Comparison of ENCODE assay signal across 9 mouse cellular contexts in genomic region chr1:161712918-161713317, GRCm38 (mm10).
DNase-seq lines count a peak whose midpoint lies in the region; ATAC-seq and TF ChIP-seq lines count a peak whose summit lies in the region.
"Had no signal": no experiment of that assay in that cellular context is flagged by ENCODE, and none has a peak within 500 bp of the region (broad histone marks: within the 10 kb centered on the region; RNA-seq: fewer than 3 reads in every experiment).

No protein-coding gene starts in this region.

- peak; percentile 89 for DNase-seq in 416B (ENCODE audit: low read depth)
- peak; percentile 84 to 90 for DNase-seq in CD8-positive naive resting alpha-beta T cell, adult 2 months (ENCODE audit: low read depth in 2 of 2, low spot score in 2 of 2)
- peak; percentile 67 for DNase-seq in forebrain, postnatal 0 days
- peak; percentile 68 to 83 for DNase-seq in heart, postnatal 14 days
- peak; percentile 29 to 51 for DNase-seq in layer of hippocampus, adult 2 months (ENCODE audit: low spot score in 2 of 2)
- peak; percentile 76 for DNase-seq in lung, postnatal 25 days (ENCODE audit: low spot score)
- DNase-seq in splenic B cell, adult 2 months (ENCODE audit: low read depth, low spot score), result peak; percentile 77
- DNase-seq in midbrain, embryonic 11.5 days (ENCODE audit: low spot score, missing footprints), result no peak

- no peak overlapping the region for H3K27ac ChIP-seq in forebrain, postnatal 0 days (ENCODE audit: low read depth, low read length)
- no peak overlapping the region for H3K27ac ChIP-seq in layer of hippocampus, adult 2 months
- no peak overlapping the region for H3K27ac ChIP-seq in midbrain, embryonic 11.5 days (ENCODE audit: low read depth, low read length)
- H3K27ac ChIP-seq: liver, embryonic 15.5 days had no signal

- H3K4me3 ChIP-seq in forebrain, postnatal 0 days (ENCODE audit: low read depth, low read length), result no peak overlapping the region
- H3K4me3 ChIP-seq in layer of hippocampus, adult 2 months, result peak overlapping the region; percentile 15; the same call in 1 of the 2 replicates
- H3K4me3 ChIP-seq in midbrain, embryonic 11.5 days (ENCODE audit: low read depth, low read length), result no peak overlapping the region
- H3K4me3 ChIP-seq: liver, embryonic 15.5 days had no signal

- H3K9me3 ChIP-seq in forebrain, postnatal 0 days (ENCODE audit: low read length), result no peaks in the 10 kb centered on the region
- no peaks in the 10 kb centered on the region for H3K9me3 ChIP-seq in midbrain, embryonic 11.5 days (ENCODE audit: control insufficient read depth, low read length)
- H3K9me3 ChIP-seq: liver, embryonic 15.5 days had no signal

- ATAC-seq in forebrain, postnatal 0 days, result peak; percentile 55
- no peak for ATAC-seq in midbrain, embryonic 11.5 days (ENCODE audit: low FRiP score)

- intact Hi-C loops in heart, postnatal 14 days (cut with DNase I), result no loop called here

- H3K4me2 ChIP-seq in forebrain, postnatal 0 days (ENCODE audit: low read depth), result peak overlapping the region; percentile 6; the same call in 1 of the 2 replicates
- H3K4me2 ChIP-seq in midbrain, embryonic 11.5 days, result no peak overlapping the region
- H3K4me2 ChIP-seq: liver, embryonic 15.5 days had no signal

- 35% methylated on average over 10 of the region's 10 CpGs for WGBS in forebrain, postnatal 0 days
- WGBS in midbrain, embryonic 11.5 days, result 84% methylated on average over 10 of the region's 10 CpGs

- peak; percentile 38 for TF ChIP-seq CTCF in forebrain, postnatal 0 days (IDR thresholded peaks at IDR 0.05; ENCODE audit: low read depth)
- peak; percentile 69 for TF ChIP-seq CTCF in layer of hippocampus, adult 2 months (conservative IDR thresholded peaks at IDR 0.05)

- no peak overlapping the region for H3K9ac ChIP-seq in forebrain, postnatal 0 days
- H3K9ac ChIP-seq in midbrain, embryonic 11.5 days (ENCODE audit: low read length), result no peak overlapping the region
- H3K9ac ChIP-seq: liver, embryonic 15.5 days had no signal

- no peaks in the 10 kb centered on the region for H3K27me3 ChIP-seq in forebrain, postnatal 0 days (ENCODE audit: insufficient read depth, low read length)
- H3K27me3 ChIP-seq in splenic B cell, adult 2 months (ENCODE audit: control insufficient read depth, insufficient read depth, low read length, poor library complexity, severe bottlenecking), result no peaks in the 10 kb centered on the region
- no peaks in the 10 kb centered on the region for H3K27me3 ChIP-seq in midbrain, embryonic 11.5 days (ENCODE audit: control insufficient read depth, insufficient read depth, low read length)
- H3K27me3 ChIP-seq: liver, embryonic 15.5 days had no signal

- H3K36me3 ChIP-seq in forebrain, postnatal 0 days (ENCODE audit: insufficient read depth), result no peaks in the 10 kb centered on the region
- H3K36me3 ChIP-seq in splenic B cell, adult 2 months (ENCODE audit: control insufficient read depth, insufficient read depth, low read length, poor library complexity, severe bottlenecking), result no peaks in the 10 kb centered on the region
- H3K36me3 ChIP-seq in midbrain, embryonic 11.5 days (ENCODE audit: control insufficient read depth, insufficient read depth, low read length), result no peaks in the 10 kb centered on the region
- H3K36me3 ChIP-seq: liver, embryonic 15.5 days had no signal

- no peaks in the 10 kb centered on the region for H3K4me1 ChIP-seq in forebrain, postnatal 0 days (ENCODE audit: insufficient read depth)
- H3K4me1 ChIP-seq in midbrain, embryonic 11.5 days (ENCODE audit: control insufficient read depth, insufficient read depth, low read length), result no peaks in the 10 kb centered on the region
- H3K4me1 ChIP-seq: liver, embryonic 15.5 days had no signal
